Mouse (Mus musculus) ES-Bruce4 (cell line): Measurements from ENCODE around the gene Med24.

Experiments
- CTCF ChIP-seq: IDR thresholded peaks from one replicate; pipeline ENCODE4 v1.8.1; 2011; ENCODE audit warnings: low read depth, low read length
- POLR2A ChIP-seq: IDR thresholded peaks from one replicate; pipeline ENCODE4 v1.8.1; 2011; ENCODE audit warnings: low read length; ENCODE audit not compliant: insufficient read depth

GRCm38 (mm10) chr11:98729119-98729588 is at the start of gene Med24:
- TF ChIP-seq POLR2A (no peak), CTCF (no peak)
